Mouse (Mus musculus): Measurements from ENCODE around the gene Usp49. TPM values are rescaled to one million over a fixed set of nuclear protein-coding genes. Genes with fewer than 3 reads are reported as not detected.
"Not testable (repeated sequence)": the region's sequence is repeated elsewhere in the genome, so short reads cannot be mapped to it uniquely, and the experiment has no call there.

Usp49 gene
- polyA plus RNA-seq, 1 experiment from 2014 or later = 2.1 TPM

DNA sequence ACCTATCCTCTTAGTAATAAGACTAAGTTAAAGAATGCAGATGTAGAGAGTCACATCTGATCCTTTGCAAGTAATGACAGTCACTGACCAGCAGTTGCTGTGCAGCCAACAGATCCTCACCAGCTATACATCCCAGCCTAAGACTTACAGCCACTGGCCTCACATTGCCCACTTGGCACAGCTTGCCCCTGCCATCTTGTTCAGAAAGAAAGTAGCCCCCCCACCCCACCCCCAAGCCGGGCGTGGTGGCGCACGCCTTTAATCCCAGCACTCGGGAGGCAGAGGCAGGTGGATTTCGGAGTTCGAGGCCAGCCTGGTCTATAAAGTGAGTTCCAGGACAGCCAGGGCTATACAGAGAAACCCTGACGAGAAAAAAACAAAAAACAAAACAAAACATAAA is 23.9 kb downstream of the Usp49 start:
- H3K27ac ChIP-seq (ENCODE audit: low read length); H3K4me2 ChIP-seq (ENCODE audit: low read depth, low read length); ATAC-seq (replicated peaks; ENCODE audit: extremely low read depth, insufficient read depth, low FRiP score); H3K9me3 ChIP-seq (replicated peaks; ENCODE audit: control insufficient read depth, low read length); H3K36me3 ChIP-seq (ENCODE audit: control insufficient read depth, insufficient read depth); H3K4me1 ChIP-seq (ENCODE audit: control insufficient read depth, insufficient read depth, low read length); H3K9ac ChIP-seq (ENCODE audit: low read length); H3K4me3 ChIP-seq (ENCODE audit: low read length); H3K27me3 ChIP-seq (ENCODE audit: control insufficient read depth, insufficient read depth, low read length): not testable (repeated sequence)
- WGBS = 90% methylated on average over 8 of the region's 8 CpGs

DNA sequence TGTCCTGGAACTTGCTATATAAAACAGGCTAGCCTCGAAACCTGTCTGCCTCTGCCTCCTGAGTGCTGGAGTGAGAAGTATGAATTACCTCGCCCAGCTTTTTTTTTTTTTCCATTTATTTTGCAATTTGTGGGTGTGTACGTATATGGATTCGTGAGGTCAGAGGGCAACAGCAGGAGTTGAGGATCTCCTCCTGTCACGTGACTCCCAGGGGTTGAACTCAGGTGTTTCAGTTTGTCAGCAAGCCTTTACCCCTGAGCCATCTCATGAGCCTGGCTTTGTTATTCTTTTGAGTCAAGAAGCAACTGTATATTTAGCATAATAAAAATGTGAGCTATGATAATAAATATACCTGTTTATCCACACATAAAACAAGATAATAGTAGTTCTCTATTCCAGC is 25.2 kb downstream of the Usp49 start:
- H3K9ac ChIP-seq (ENCODE audit: low read length) = no peak overlapping the region
- H3K27me3 ChIP-seq (ENCODE audit: control insufficient read depth, insufficient read depth, low read length) = no peaks in the 10 kb centered on the region
- 88% methylated on average over 5 of the region's 5 CpGs for WGBS
- H3K27ac ChIP-seq (ENCODE audit: low read length) = no peak overlapping the region
- ATAC-seq (replicated peaks; ENCODE audit: extremely low read depth, insufficient read depth, low FRiP score) = no peak
- no peaks in the 10 kb centered on the region for H3K4me1 ChIP-seq (ENCODE audit: control insufficient read depth, insufficient read depth, low read length)
- H3K4me3 ChIP-seq (ENCODE audit: low read length) = no peak overlapping the region
- no peaks in the 10 kb centered on the region for H3K36me3 ChIP-seq (ENCODE audit: control insufficient read depth, insufficient read depth)
- no peaks in the 10 kb centered on the region for H3K9me3 ChIP-seq (replicated peaks; ENCODE audit: control insufficient read depth, low read length)
- no peak overlapping the region for H3K4me2 ChIP-seq (ENCODE audit: low read depth, low read length)

DNA sequence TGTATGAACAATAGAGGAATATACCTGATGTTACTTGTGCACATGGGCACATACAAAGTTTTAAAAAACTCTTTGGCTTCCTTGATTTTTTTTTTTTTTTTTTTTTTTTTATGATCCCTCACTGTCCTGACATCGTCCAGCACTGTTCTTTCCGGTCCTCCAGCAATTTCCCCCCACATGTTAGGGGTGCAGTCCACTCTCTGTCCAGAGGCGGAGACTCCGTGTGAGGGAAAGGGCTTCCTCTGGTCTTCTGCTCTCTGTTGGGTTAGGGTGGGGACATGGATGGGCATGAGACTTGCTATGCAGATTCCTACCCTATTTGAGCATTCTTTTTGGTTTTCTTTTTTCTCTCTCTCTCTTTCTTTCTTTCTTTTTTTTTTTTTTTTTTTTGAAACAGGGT is 27.4 kb downstream of the Usp49 start:
- ATAC-seq (replicated peaks; ENCODE audit: extremely low read depth, insufficient read depth, low FRiP score) = no peak
- no peak overlapping the region for H3K9ac ChIP-seq (ENCODE audit: low read length)
- no peak overlapping the region for H3K4me2 ChIP-seq (ENCODE audit: low read depth, low read length)
- no peaks in the 10 kb centered on the region for H3K4me1 ChIP-seq (ENCODE audit: control insufficient read depth, insufficient read depth, low read length)
- H3K27me3 ChIP-seq (ENCODE audit: control insufficient read depth, insufficient read depth, low read length) = no peaks in the 10 kb centered on the region
- WGBS = 75% methylated on average over 4 of the region's 4 CpGs
- no peak overlapping the region for H3K27ac ChIP-seq (ENCODE audit: low read length)
- no peaks in the 10 kb centered on the region for H3K36me3 ChIP-seq (ENCODE audit: control insufficient read depth, insufficient read depth)
- H3K4me3 ChIP-seq (ENCODE audit: low read length) = no peak overlapping the region
- no peaks in the 10 kb centered on the region for H3K9me3 ChIP-seq (replicated peaks; ENCODE audit: control insufficient read depth, low read length)

DNA sequence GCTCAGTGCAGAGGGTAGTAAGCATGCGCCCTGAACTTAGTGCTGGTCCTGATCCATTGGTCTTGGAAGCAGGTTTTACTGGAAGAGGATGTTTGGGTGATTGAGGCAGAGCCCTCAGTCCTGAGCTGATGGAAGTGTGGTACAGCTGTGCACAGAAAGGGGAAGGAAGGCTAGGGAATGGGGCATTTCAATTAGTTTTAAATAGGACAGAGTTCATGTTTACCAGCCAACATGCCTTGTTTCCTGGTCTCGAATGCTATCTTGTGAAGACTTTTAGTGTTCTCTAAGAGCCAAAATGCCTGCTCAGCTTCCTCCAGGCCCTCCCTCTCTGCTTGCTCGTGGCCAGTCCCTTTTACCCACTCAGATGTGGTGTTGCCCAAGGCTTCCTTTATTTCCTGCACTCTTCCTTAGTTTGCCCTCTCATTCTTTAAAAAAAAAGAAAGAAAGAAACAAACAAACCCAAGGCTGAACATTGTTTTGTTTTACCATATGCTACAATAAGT is 28.3 kb downstream of the Usp49 start:
- Histone ChIP-seq H3K4me1 (ENCODE audit: control insufficient read depth, insufficient read depth, low read length) (no peaks in the 10 kb centered on the region), H3K9ac (ENCODE audit: low read length) (no peak overlapping the region), H3K4me3 (ENCODE audit: low read length) (no peak overlapping the region), H3K27me3 (ENCODE audit: control insufficient read depth, insufficient read depth, low read length) (no peaks in the 10 kb centered on the region), H3K27ac (ENCODE audit: low read length) (no peak overlapping the region), H3K9me3 (replicated peaks; ENCODE audit: control insufficient read depth, low read length) (no peaks in the 10 kb centered on the region), H3K4me2 (ENCODE audit: low read depth, low read length) (no peak overlapping the region), H3K36me3 (ENCODE audit: control insufficient read depth, insufficient read depth) (no peaks in the 10 kb centered on the region)
- no peak for ATAC-seq (replicated peaks; ENCODE audit: extremely low read depth, insufficient read depth, low FRiP score)
- WGBS = 81% methylated on average over 3 of the region's 3 CpGs

DNA sequence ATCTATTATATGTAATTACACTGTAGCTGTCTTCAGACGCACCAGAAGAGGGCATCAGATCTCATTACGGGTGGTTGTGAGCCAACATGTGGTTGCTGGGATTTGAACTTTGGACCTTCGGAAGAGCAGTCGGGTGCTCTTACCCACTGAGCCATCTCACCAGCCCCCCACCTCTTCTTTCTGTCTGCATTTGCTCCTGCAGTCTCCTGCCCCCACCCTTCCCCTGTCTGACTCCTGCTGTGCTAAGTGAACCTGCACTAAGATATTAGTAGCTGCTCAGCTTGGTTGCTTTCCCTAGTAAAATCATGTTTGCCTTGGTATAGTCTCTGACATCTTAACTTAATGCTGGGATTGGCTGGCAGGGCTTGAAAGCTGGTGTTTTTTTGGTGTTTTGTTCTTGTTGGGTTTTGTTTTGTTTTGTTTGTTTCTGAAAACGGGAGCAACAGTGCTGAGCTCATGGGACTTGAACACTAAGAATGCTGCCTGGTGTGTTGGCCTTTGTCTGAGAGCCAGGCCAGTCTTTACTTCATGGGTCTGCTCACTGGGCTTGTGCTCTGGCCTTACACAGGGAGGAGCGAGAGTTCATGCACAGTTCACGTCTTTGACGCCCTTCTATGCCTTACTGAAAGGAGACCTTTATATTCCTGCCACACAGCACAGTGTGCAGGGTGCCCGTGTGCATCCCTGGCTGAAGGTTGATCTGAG is 32.7 kb downstream of the Usp49 start:
- Histone ChIP-seq H3K27me3 (ENCODE audit: control insufficient read depth, insufficient read depth, low read length) (no peaks in the 10 kb centered on the region), H3K9me3 (replicated peaks; ENCODE audit: control insufficient read depth, low read length) (no peaks in the 10 kb centered on the region), H3K9ac (ENCODE audit: low read length) (no peak overlapping the region), H3K4me1 (ENCODE audit: control insufficient read depth, insufficient read depth, low read length) (peaks cover 3% of the 10 kb centered on the region; the same call in 1 of the 2 replicates), H3K4me2 (ENCODE audit: low read depth, low read length) (no peak overlapping the region), H3K36me3 (ENCODE audit: control insufficient read depth, insufficient read depth) (no peaks in the 10 kb centered on the region), H3K27ac (ENCODE audit: low read length) (no peak overlapping the region), H3K4me3 (ENCODE audit: low read length) (no peak overlapping the region)
- WGBS = 66% methylated on average over 9 of the region's 9 CpGs
- no peak for ATAC-seq (replicated peaks; ENCODE audit: extremely low read depth, insufficient read depth, low FRiP score)

DNA sequence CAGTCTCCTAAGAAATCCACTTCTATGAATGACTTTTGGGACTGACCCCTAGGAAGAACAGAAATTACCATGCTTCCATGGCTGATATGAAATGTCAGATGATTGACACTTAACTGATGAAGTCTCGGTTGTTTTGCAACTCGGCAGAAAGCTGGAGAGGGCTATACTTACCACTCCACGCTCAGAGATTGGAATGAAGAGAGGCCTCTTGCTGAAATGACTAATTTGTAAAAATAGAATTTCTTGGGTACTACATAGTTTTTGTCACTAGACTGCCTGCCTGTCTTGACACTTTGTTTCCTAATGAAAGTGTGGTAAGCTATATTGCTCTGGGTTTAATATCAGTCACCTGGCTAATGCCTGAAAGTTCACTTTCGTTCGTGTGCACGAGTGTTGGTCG is 34.0 kb downstream of the Usp49 start:
- H3K27me3 ChIP-seq (ENCODE audit: control insufficient read depth, insufficient read depth, low read length) = no peaks in the 10 kb centered on the region
- H3K27ac ChIP-seq (ENCODE audit: low read length) = no peak overlapping the region
- WGBS = 58% methylated on average over 7 of the region's 7 CpGs
- H3K9me3 ChIP-seq (replicated peaks; ENCODE audit: control insufficient read depth, low read length) = no peaks in the 10 kb centered on the region
- no peak overlapping the region for H3K4me2 ChIP-seq (ENCODE audit: low read depth, low read length)
- no peak overlapping the region for H3K9ac ChIP-seq (ENCODE audit: low read length)
- peaks cover 3% of the 10 kb centered on the region; the same call in 1 of the 2 replicates for H3K4me1 ChIP-seq (ENCODE audit: control insufficient read depth, insufficient read depth, low read length)
- ATAC-seq (replicated peaks; ENCODE audit: extremely low read depth, insufficient read depth, low FRiP score) = no peak
- H3K36me3 ChIP-seq (ENCODE audit: control insufficient read depth, insufficient read depth) = no peaks in the 10 kb centered on the region
- no peak overlapping the region for H3K4me3 ChIP-seq (ENCODE audit: low read length)

DNA sequence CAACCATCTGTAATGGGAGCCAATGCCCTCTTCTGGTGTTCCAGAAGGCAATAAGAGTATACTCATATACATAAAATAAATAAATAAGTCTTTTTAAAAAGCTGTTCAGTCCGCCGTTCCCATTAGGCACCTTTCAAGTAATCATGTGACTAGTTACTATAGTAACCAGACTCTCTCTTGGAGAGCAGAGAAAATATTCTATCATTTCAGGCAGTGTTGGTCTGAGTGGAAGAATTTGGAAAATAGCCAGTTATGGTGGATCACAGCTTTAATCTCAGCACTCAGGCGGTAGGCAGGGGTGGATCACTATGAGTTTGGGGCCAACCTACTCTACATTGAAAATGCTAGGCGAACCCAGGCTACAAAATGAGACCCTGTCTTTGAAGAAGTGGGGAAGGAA is 38.7 kb downstream of the Usp49 start:
- Histone ChIP-seq H3K4me1 (ENCODE audit: control insufficient read depth, insufficient read depth, low read length) (peaks cover 13% of the 10 kb centered on the region), H3K4me2 (ENCODE audit: low read depth, low read length) (no peak overlapping the region), H3K36me3 (ENCODE audit: control insufficient read depth, insufficient read depth) (no peaks in the 10 kb centered on the region), H3K27me3 (ENCODE audit: control insufficient read depth, insufficient read depth, low read length) (peaks cover 8% of the 10 kb centered on the region; the same call in 1 of the 2 replicates), H3K9ac (ENCODE audit: low read length) (no peak overlapping the region), H3K27ac (ENCODE audit: low read length) (no peak overlapping the region), H3K9me3 (replicated peaks; ENCODE audit: control insufficient read depth, low read length) (no peaks in the 10 kb centered on the region), H3K4me3 (ENCODE audit: low read length) (no peak overlapping the region)
- WGBS = 71% methylated on average over 4 of the region's 4 CpGs
- ATAC-seq (replicated peaks; ENCODE audit: extremely low read depth, insufficient read depth, low FRiP score) = no peak

DNA sequence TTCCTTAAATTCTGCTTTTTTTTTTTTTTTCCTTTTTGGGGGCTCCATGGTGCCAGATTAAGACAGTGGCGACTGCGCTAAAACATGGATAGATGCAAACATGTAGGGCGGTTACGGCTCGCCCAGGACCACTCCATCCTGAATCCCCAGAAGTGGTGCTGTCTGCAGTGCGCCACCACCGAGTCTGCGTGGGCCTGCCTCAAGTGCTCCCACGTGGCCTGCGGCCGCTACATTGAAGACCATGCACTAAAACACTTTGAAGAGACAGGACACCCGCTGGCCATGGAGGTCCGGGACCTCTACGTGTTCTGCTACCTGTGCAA is 41.5 kb downstream of the Usp49 start:
- Histone ChIP-seq H3K9ac (ENCODE audit: low read length) (peak overlapping the region; percentile 69), H3K4me3 (ENCODE audit: low read length) (peak overlapping the region; percentile 60), H3K4me1 (ENCODE audit: control insufficient read depth, insufficient read depth, low read length) (peaks cover 9% of the 10 kb centered on the region), H3K4me2 (ENCODE audit: low read depth, low read length) (peak overlapping the region; percentile 87), H3K27me3 (ENCODE audit: control insufficient read depth, insufficient read depth, low read length) (peaks cover 8% of the 10 kb centered on the region; the same call in 1 of the 2 replicates), H3K36me3 (ENCODE audit: control insufficient read depth, insufficient read depth) (peaks cover 4% of the 10 kb centered on the region; the same call in 1 of the 2 replicates), H3K9me3 (replicated peaks; ENCODE audit: control insufficient read depth, low read length) (no peaks in the 10 kb centered on the region), H3K27ac (ENCODE audit: low read length) (no peak overlapping the region)
- 27% methylated on average over 14 of the region's 14 CpGs for WGBS
- ATAC-seq (replicated peaks; ENCODE audit: extremely low read depth, insufficient read depth, low FRiP score) = peak; percentile 18; the same call in 1 of the 2 replicates

DNA sequence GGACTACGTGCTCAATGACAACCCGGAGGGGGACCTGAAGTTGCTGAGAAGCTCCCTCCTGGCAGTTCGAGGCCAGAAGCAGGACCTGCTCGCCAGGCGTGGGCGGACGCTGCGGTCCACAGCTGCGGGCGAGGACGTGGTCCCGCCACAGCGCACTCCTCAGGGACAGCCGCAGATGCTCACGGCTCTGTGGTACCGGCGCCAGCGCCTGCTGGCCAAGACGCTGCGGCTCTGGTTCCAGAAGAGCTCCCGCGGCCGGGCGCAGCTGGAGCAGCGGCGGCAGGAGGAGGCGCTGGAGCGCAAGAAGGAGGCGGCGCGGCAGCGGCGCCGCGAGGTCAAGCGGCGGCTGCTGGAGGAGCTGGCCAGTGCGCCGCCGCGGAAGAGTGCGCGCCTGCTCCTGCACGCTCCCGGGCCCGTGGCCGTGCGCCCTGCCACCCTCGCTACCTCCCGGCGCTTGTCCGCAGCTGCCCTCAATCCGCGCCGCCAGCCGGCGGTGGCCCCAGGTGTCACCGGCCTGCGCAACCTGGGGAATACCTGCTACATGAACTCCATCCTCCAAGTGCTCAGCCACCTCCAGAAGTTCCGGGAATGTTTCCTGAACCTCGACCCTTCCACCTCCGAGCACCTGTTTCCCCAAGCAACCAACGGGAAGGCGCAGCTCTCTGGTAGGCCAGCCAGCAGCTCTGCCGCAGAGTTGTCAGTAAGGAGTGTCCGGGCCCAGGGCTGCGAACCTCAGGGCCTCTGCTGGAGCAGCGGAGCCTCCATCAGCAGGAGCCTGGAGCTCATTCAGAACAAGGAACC is 42.0 kb downstream of the Usp49 start:
- H3K27ac ChIP-seq (ENCODE audit: low read length) = no peak overlapping the region
- peaks cover 8% of the 10 kb centered on the region; the same call in 1 of the 2 replicates for H3K27me3 ChIP-seq (ENCODE audit: control insufficient read depth, insufficient read depth, low read length)
- H3K4me2 ChIP-seq (ENCODE audit: low read depth, low read length) = peak overlapping the region; percentile 87
- 4% methylated on average over 68 of the region's 68 CpGs for WGBS
- peak overlapping the region; percentile 69 for H3K9ac ChIP-seq (ENCODE audit: low read length)
- H3K36me3 ChIP-seq (ENCODE audit: control insufficient read depth, insufficient read depth) = peaks cover 4% of the 10 kb centered on the region; the same call in 1 of the 2 replicates
- ATAC-seq (replicated peaks; ENCODE audit: extremely low read depth, insufficient read depth, low FRiP score) = peak; percentile 87
- peaks cover 9% of the 10 kb centered on the region for H3K4me1 ChIP-seq (ENCODE audit: control insufficient read depth, insufficient read depth, low read length)
- peak overlapping the region; percentile 60 for H3K4me3 ChIP-seq (ENCODE audit: low read length)
- H3K9me3 ChIP-seq (replicated peaks; ENCODE audit: control insufficient read depth, low read length) = no peaks in the 10 kb centered on the region
